Mouse (Mus musculus): Measurements from ENCODE around the gene Plekhg6. TPM values are rescaled to one million over a fixed set of nuclear protein-coding genes. Genes with fewer than 3 reads are reported as not detected.

The Plekhg6 gene
- polyA plus RNA-seq (2017; shearing (Covaris generic)), result 0.09 TPM

DNA sequence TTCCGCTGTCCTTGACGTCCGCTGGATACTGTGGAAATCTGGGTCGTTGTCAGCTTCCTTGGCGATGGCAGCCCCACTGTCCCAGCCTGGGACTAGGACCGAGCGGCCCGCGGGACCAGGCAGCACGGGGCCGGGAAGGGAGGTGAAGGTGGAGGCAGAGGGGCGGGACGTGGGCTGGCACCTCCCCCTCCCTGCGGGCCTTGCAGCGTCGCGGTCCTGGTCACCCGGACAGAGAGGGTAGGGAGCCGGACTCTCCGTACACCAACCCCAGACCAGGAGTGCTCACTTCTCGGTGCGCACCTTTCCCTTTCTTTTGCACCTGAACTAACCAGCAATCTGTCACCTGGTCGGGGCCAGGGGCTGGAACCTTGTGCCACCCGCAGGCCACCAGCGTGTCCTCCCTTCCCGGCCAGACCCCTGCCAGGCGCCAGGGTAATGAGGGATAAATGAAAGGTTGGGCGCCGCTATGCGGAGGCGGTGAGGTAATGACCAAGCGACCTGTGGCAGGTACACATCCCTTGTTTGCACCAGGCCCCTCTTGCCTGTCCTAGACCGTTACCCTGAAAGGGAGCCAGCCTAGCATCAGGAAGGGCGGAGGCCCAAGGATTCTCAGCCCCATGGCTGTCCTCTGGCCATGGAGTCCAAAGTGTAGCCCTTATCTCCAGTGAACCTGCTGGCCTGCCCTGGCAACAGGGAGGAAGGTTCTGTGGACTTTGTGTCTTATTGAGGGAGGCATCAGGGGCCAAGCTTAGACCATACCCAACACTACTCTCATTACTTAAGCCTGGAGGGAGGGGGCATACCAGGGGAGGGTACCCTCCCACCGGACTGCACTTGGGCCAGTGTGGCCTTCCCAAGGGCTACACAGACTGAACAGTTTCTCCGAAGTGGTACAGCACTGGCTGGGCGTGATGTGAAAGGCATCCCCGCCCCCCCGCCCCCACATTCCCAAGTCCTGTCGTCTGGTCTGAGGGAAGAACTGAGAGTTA lies at the start of gene Plekhg6:
Gene Plekhg6 (minus strand): TSS at position 422 of the 989 bp plus-strand sequence.

DNA sequence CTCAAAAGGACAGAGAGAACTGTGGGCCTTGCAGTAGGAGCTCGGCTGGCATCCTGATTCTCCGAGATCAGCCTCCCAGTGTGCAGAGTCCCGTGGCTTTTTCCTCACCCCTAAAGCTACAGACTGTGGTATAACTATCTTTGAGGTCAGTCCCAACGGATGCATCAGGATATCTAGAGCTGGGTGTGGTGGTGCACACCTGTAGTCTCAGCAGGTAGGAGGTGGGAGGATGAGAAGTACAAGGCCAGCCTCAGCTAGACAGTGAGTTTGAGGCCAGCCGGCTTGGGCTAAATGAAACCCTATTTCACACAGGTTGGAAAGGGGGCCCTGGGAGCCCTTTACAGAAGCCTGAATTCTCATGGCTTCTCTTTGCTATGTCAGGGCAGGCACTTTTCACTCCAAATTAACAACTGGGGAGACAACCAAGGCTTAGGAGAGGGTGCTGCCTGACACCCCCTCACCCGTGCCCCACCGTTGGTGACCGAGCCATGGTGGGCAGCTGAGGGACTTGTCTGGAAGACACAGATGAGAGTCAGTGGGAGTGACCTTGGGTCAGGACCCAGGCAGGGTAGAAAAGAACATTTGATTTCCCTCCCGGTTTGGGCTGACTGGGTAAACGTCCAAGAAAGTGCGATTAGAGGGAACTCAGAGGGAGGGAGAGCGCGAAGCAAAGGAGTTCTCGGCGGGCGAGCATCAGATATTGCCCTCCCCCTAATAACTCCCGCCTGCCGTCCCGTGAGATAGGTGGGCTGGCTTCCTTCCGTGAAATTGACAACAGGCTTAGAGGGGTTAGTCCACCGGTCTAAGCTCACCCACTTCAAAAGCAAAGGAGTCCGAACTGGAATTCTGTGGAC lies 31.6 kb downstream of the Plekhg6 start, which contains the start of gene Tnfrsf1a:
Gene Tnfrsf1a (plus strand): TSS at position 642 of the 854 bp plus-strand sequence.

DNA sequence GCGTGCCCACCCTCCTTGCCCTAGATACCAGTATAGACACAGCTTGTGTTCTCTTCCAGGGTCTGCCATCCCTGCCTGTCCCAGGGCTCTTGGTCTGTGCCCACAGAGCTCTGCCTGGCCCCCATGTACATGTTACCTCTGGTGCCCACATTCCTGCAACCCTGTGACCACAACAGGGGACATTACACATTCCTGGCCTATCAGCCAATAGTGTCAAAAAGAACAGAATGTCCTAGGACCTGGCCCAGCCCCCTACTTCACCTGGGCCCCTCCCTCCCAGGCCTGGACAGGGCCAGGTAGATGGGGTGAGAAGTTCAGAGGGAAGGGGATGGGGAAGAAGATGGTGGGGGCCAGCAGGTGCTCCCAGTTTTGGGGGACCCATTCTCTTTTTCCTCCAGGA lies 60.3 kb downstream of the Plekhg6 start, which contains the start of gene Scnn1a:
Gene Scnn1a (plus strand): TSS at position 337 of the 400 bp plus-strand sequence.

DNA sequence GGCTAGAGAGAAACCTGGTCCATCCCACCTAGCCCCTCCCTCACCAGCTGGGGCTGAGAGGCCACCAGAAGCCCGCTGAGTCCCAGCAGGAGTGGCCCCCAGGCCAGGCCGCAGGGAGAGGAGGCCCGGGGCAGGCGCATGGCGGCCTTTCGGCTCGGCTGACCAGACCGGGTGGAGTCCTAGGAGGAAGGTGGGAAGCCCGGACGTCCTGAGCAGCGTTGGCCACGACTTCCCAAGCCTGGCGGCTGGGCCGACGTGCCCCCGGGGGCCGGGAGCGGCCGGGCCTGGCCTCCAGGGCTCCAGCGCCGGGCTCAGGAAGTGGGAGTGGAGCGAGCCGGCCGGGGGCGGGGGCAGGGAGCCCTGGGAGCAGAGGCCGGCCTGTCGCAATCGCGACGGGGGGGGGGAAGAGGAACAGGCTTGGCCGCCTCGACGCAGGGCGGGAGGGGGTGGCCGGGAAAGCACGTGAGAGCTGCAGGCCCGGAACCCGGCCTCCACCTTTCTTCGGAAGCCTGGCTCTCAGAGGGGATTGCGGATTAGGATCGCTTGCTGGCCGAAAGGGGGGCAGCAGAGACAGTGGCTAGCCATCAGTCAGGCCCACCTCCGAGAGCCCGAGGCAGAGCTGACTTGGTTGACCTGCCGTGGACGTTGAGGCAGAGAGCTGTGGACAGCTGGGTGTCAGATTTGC lies 66.9 kb downstream of the Plekhg6 start, which contains the start of gene Ltbr:
Gene Ltbr (minus strand): TSS at position 340 of the 685 bp plus-strand sequence.

Other genes starting within 250 kb of the Plekhg6 start
- 67.0 TPM for gene Nop2, start 248.9 kb downstream of the Plekhg6 start, polyA plus RNA-seq (2017; shearing (Covaris generic))
- 13.0 TPM for gene Iffo1, start 235.6 kb downstream of the Plekhg6 start, polyA plus RNA-seq (2017; shearing (Covaris generic))
- gene Gapdh, start 214.3 kb downstream of the Plekhg6 start, polyA plus RNA-seq (2017; shearing (Covaris generic)), result 406 TPM
- gene Ncapd2, start 189.1 kb downstream of the Plekhg6 start, polyA plus RNA-seq (2017; shearing (Covaris generic)), result 30.2 TPM
- 108 TPM for gene Mrpl51, start 189.0 kb downstream of the Plekhg6 start, polyA plus RNA-seq (2017; shearing (Covaris generic))
- gene Vamp1, start 165.2 kb downstream of the Plekhg6 start, polyA plus RNA-seq (2017; shearing (Covaris generic)), result 62.0 TPM
- gene Tapbpl, start 148.9 kb downstream of the Plekhg6 start, polyA plus RNA-seq (2017; shearing (Covaris generic)), result 139 TPM
- gene Cd27, start 143.8 kb downstream of the Plekhg6 start, polyA plus RNA-seq (2017; shearing (Covaris generic)), result 688 TPM
- 1.6 TPM for gene Tuba3a, start 94.8 kb downstream of the Plekhg6 start, polyA plus RNA-seq (2017; shearing (Covaris generic))
- not detected for gene Ltbr, start 66.9 kb downstream of the Plekhg6 start, polyA plus RNA-seq (2017; shearing (Covaris generic))
- not detected for gene Scnn1a, start 60.1 kb downstream of the Plekhg6 start, polyA plus RNA-seq (2017; shearing (Covaris generic))
- gene Tnfrsf1a, start 31.4 kb downstream of the Plekhg6 start, polyA plus RNA-seq (2017; shearing (Covaris generic)), result 42.9 TPM
- 124 TPM for gene Cd9, start 114.0 kb upstream of the Plekhg6 start, polyA plus RNA-seq (2017; shearing (Covaris generic))
- 0.07 TPM for gene Vwf, start 166.0 kb upstream of the Plekhg6 start, polyA plus RNA-seq (2017; shearing (Covaris generic))

Data from activated CD4-positive, CD25-positive, alpha-beta regulatory T cell, adult 9 weeks (primary cell).